Mouse (Mus musculus): ENCODE data around the gene Wdr31.

DNA sequence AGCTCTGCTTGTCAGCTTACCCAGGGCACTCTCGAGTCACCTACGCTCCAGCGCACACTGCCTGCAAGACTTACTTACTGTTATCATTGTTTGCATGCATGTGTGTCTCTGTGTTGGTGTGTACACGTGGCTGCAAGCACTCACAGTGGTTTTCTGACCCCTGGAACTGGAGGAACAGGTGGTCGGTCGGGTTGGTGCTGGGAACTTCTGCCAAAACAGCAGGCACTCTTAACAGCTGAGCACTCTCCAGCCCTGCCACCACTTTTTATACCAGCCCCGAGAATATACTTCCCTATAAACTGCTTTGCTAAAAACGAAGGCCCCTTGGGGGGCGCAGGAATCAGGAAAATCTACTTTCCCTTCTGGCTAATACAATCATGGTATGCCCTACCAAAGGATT, 23.5 kb upstream of the Wdr31 start:
- no peak for TF ChIP-seq CTCF (IDR thresholded peaks at IDR 0.05; ENCODE audit: control insufficient read depth, insufficient read depth, insufficient replicate concordance, low read depth, low read length)
- TF ChIP-seq POLR2A (IDR thresholded peaks at IDR 0.05; ENCODE audit: control insufficient read depth, low read depth, low read length): no peak

All from testis, adult 2 months (tissue).